In the genomic region with DNA sequence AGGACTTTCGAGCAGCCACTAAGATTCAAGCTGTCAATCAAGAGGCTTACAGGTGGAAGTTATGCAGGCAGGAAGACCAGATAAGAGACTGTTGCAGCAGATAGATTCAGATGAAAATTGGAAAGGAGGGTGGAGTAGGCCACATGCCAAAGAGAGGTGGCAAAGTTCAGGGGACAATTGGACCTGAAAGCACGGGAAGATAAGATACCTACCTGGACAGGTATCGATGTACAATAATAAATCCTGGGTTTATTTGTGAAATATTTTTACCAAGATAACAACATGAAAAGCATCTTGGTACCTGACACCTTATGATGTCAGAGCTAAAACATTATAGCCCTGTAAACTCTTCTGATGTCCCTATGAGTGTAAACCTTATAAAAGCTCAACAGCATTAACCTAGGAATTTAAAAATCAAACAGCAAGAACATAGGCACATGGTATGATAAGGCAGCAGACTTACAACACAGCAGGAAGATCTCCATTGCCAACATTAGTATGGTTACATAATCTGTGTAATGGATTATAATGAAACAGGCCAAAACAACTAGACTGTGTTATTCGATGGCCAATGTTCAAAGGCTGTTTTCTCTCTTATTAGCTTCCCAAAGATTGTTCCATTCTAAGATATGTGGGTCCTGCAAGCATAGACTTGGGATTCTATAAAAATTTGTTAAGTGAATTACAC, we compare ENCODE assay signal across 22 mouse cellular contexts. TPM values are rescaled to one million over a fixed set of nuclear protein-coding genes. Genes with fewer than 3 reads are reported as not detected.
A peak's percentile ranks its signal among the peaks of the same experiment; 100 is the strongest.
DNase-seq lines count a peak whose midpoint lies in the region; ATAC-seq and TF ChIP-seq lines count a peak whose summit lies in the region.
"Had no signal": no experiment of that assay in that cellular context is flagged by ENCODE, and none has a peak within 500 bp of the region (broad histone marks: within the 10 kb centered on the region; RNA-seq: fewer than 3 reads in every experiment).

No protein-coding gene starts in this region.

- no peaks in the 10 kb centered on the region for H3K36me3 ChIP-seq in heart, embryonic 11.5 days (ENCODE audit: control insufficient read depth, insufficient read depth, low read length)
- no peaks in the 10 kb centered on the region for H3K36me3 ChIP-seq in liver, adult 2 months (ENCODE audit: control insufficient read depth, insufficient read depth, low read length)
- H3K36me3 ChIP-seq: embryonic facial prominence, embryonic 10.5 days had no signal

- no peak overlapping the region for H3K9ac ChIP-seq in heart, embryonic 11.5 days (ENCODE audit: low read depth, low read length)
- H3K9ac ChIP-seq in liver, adult 2 months (ENCODE audit: low read depth, low read length) = no peak overlapping the region
- H3K9ac ChIP-seq: forebrain, embryonic 13.5 days; forebrain, postnatal 0 days; hindbrain, embryonic 13.5 days had no signal

- WGBS in heart, embryonic 11.5 days (ENCODE audit: insufficient replicate concordance) = 70% methylated on average over 4 of the region's 4 CpGs
- WGBS in liver, adult 2 months = 60% methylated on average over 4 of the region's 4 CpGs

- H3K4me1 ChIP-seq in heart, embryonic 11.5 days (ENCODE audit: control insufficient read depth, insufficient read depth, low read length) = peaks cover 4% of the 10 kb centered on the region; the same call in 1 of the 2 replicates
- no peaks in the 10 kb centered on the region for H3K4me1 ChIP-seq in liver, adult 2 months (ENCODE audit: control insufficient read depth, insufficient read depth, low read length)
- H3K4me1 ChIP-seq: embryonic facial prominence, embryonic 10.5 days; forebrain, embryonic 13.5 days; hindbrain, embryonic 13.5 days had no signal

- H3K4me3 ChIP-seq in heart, embryonic 11.5 days (ENCODE audit: low read depth, low read length) = no peak overlapping the region
- H3K4me3 ChIP-seq in liver, adult 2 months (ENCODE audit: insufficient read depth, low read depth, low read length) = no peak overlapping the region
- H3K4me3 ChIP-seq: embryonic facial prominence, embryonic 10.5 days; forebrain, embryonic 13.5 days; gastrocnemius, adult 2 months; hindbrain, embryonic 13.5 days had no signal

- no peak for ATAC-seq in heart, embryonic 11.5 days (replicated peaks; ENCODE audit: insufficient number of reproducible peaks, low FRiP score, low TSS enrichment)
- no peak for ATAC-seq in activated CD4-positive, CD25-positive, alpha-beta regulatory T cell, adult 4 months
- ATAC-seq: forebrain, embryonic 13.5 days; forebrain, postnatal 0 days; hindbrain, postnatal 0 days; Patski had no signal

- no peak for TF ChIP-seq POLR2A in liver, adult 2 months (IDR thresholded peaks at IDR 0.05; ENCODE audit: extremely low read depth, insufficient read depth, low read length)

- no peak overlapping the region for H3K27ac ChIP-seq in heart, embryonic 11.5 days (ENCODE audit: low read depth, low read length)
- H3K27ac ChIP-seq in liver, adult 2 months (replicated peaks; ENCODE audit: insufficient read depth, low read depth, low read length) = no peak overlapping the region
- H3K27ac ChIP-seq: embryonic facial prominence, embryonic 10.5 days; forebrain, embryonic 13.5 days; gastrocnemius, adult 2 months; hindbrain, embryonic 13.5 days; hindbrain, postnatal 0 days had no signal

- H3K27me3 ChIP-seq in heart, embryonic 11.5 days (ENCODE audit: control insufficient read depth, insufficient read depth, low read length) = no peaks in the 10 kb centered on the region
- H3K27me3 ChIP-seq in liver, adult 2 months (ENCODE audit: control insufficient read depth, insufficient read depth, low read length) = no peaks in the 10 kb centered on the region
- H3K27me3 ChIP-seq: CH12.LX; forebrain, embryonic 13.5 days; hindbrain, embryonic 13.5 days; Patski had no signal

- no peak overlapping the region for H3K4me2 ChIP-seq in heart, embryonic 11.5 days
- H3K4me2 ChIP-seq: forebrain, embryonic 13.5 days; hindbrain, embryonic 13.5 days had no signal

- TF ChIP-seq CTCF in liver, adult 2 months (IDR thresholded peaks at IDR 0.05; ENCODE audit: low read depth, low read length) = no peak

- DNase-seq in heart, adult 11 months = peak; percentile 68
- peak; percentile 68 for DNase-seq in liver, adult 2 months (ENCODE audit: extremely low read depth, low read depth, low spot score)
- no peak for DNase-seq in liver
- peak; percentile 70 for DNase-seq in cerebellum, adult 9-11 months
- DNase-seq in layer of hippocampus, adult 8-10 months (ENCODE audit: low spot score in 2 of 2) = no peak
- DNase-seq: adrenal gland, adult 2 months; adrenal gland, postnatal 25 days; forebrain, postnatal 0 days; gastrocnemius, adult 2 months; gastrocnemius, postnatal 25 days; heart, postnatal 10 days; heart, postnatal 4 days; kidney, adult 11 months had no signal

- no peaks in the 10 kb centered on the region for H3K79me2 ChIP-seq in liver, adult 2 months (ENCODE audit: control insufficient read depth, insufficient read depth, low read length)

- no peaks in the 10 kb centered on the region for H3K9me3 ChIP-seq in heart, embryonic 11.5 days (replicated peaks; ENCODE audit: control insufficient read depth, low read length)

RNA-seq across cellular contexts. Expression of gene Gnai1, which starts 16.6 kb away (rescaled TPM):
- 21.4 and 28.9 TPM in 2 replicates for polyA plus RNA-seq in heart, embryonic 11.5 days (2014; fragmentation: Nextera tagmentation; extraction: Ambion mirVana)
- total RNA-seq in liver, adult 2 months (2014; rRNA removed) = 0.55 and 0.81 TPM in 2 replicates
- 0.12 TPM in 2 replicates for polyA plus RNA-seq in liver, adult 2 months (2012; rRNA removed)
- polyA plus RNA-seq in activated CD4-positive, CD25-positive, alpha-beta regulatory T cell, adult 4 months (2017; shearing (Covaris generic)) = not detected
- 100 to 1,000 TPM; 149 to 183 (median 162) TPM for total RNA-seq in layer of hippocampus, adult 8-10 months (2022)
- total RNA-seq: CH12.LX; granulocyte monocyte progenitor cell, adult 5-6 weeks had no signal

Comparison
In these comparisons a context has a peak if more than half of its experiments do, and no peak if none do; other contexts are left out.
1. DNase-seq: peak in heart, adult 11 months (single experiment), liver, adult 2 months (single experiment) and cerebellum, adult 9-11 months (single experiment); none in liver (single experiment) and layer of hippocampus, adult 8-10 months (0 of 2).
2. RNA of gene Gnai1, which starts 16.6 kb away (polyA plus RNA-seq): 21.4 to 28.9 TPM in heart, embryonic 11.5 days; 0.12 TPM in liver, adult 2 months and not detected in activated CD4-positive, CD25-positive, alpha-beta regulatory T cell, adult 4 months; every median in the first group is over 10 times any median in the second.